Mouse (Mus musculus) ES-E14 (cell line): Measurements from ENCODE around the gene Cdk17. TPM values are rescaled to one million over a fixed set of nuclear protein-coding genes. Genes with fewer than 3 reads are reported as not detected.

Experiments used
- DNase-seq: peaks from one replicate; pipeline ENCODE4 v3.0.0-alpha.2; 2013; ENCODE audit warnings: low read depth, low spot score
- H3K27ac ChIP-seq: 2 replicates; pipeline ENCODE4 v1.5.1; 2012; ENCODE audit warnings: low read depth, mild to moderate bottlenecking, low read length, moderate library complexity, mixed read lengths; ENCODE audit not compliant: poor library complexity, insufficient read depth, severe bottlenecking
- H3K36me3 ChIP-seq: 2 replicates; pipeline ENCODE4 v1.6.1; 2012; ENCODE audit warnings: mild to moderate bottlenecking, low read length, moderate library complexity, mixed read lengths; ENCODE audit not compliant: control insufficient read depth, poor library complexity, insufficient read depth, severe bottlenecking
- H3K4me1 ChIP-seq, 2 experiments: fragments of 150-350 bp in 1 of 2; sonication (generic) in 1 of 2; 2 replicates each; pipeline ENCODE4 v1.6.1; 2012; ENCODE audit warnings: low read length in 2 of 2, mild to moderate bottlenecking in 1 of 2, mixed read lengths in 1 of 2; ENCODE audit not compliant: control insufficient read depth in 2 of 2, insufficient read depth in 2 of 2, poor library complexity in 1 of 2
- H3K4me3 ChIP-seq, 2 experiments: fragments of 150-350 bp in 1 of 2; sonication (generic) in 1 of 2; 2 replicates each; pipeline ENCODE4 v1.5.1; 2012; ENCODE audit warnings: low read length in 2 of 2, low read depth in 1 of 2, mild to moderate bottlenecking in 1 of 2, mixed read lengths in 1 of 2; ENCODE audit not compliant: insufficient read depth in 1 of 2, poor library complexity in 1 of 2, severe bottlenecking in 1 of 2
- H3K9ac ChIP-seq: 2 replicates; pipeline ENCODE4 v1.6.1; 2012; ENCODE audit warnings: low read depth, mild to moderate bottlenecking, low read length, mixed read lengths; ENCODE audit not compliant: poor library complexity, insufficient read depth, severe bottlenecking
- H3K9me3 ChIP-seq: fragments of 150-350 bp; sonication (generic); 2 replicates; pipeline ENCODE4 v1.6.1; 2012; ENCODE audit warnings: low read depth, mild to moderate bottlenecking, low read length; ENCODE audit not compliant: control insufficient read depth, insufficient read depth
- CHD2 ChIP-seq: IDR thresholded peaks from 2 replicates; pipeline ENCODE4 v1.6.1; 2014; ENCODE audit warnings: mild to moderate bottlenecking, low read depth, low read length, inconsistent platforms
- HCFC1 ChIP-seq: IDR thresholded peaks from 2 replicates; pipeline ENCODE4 v1.6.1; 2012; ENCODE audit warnings: low read length, inconsistent platforms, borderline replicate concordance; ENCODE audit not compliant: insufficient read depth
- MAFK ChIP-seq: IDR thresholded peaks from 2 replicates; pipeline ENCODE4 v1.6.1; 2014; ENCODE audit warnings: mild to moderate bottlenecking, low read depth, low read length, inconsistent platforms; ENCODE audit not compliant: insufficient read depth
- ZC3H11A ChIP-seq: IDR thresholded peaks from 2 replicates; pipeline ENCODE4 v1.6.1; 2012; ENCODE audit warnings: low read depth, mild to moderate bottlenecking, inconsistent platforms, low read length, borderline replicate concordance
- ZNF384 ChIP-seq: IDR thresholded peaks from 2 replicates; pipeline ENCODE4 v1.6.1; 2012; ENCODE audit warnings: low read depth, low read length, inconsistent platforms
- in situ Hi-C, 2 experiments: fragments of 600-800 bp; cut with MboI; formaldehyde crosslinking; loops; one replicate each; pipeline ENCODE4 v1.15.1; 2025; ENCODE audit warnings: low sequenced_read_pairs in 2 of 2, inconsistent platforms in 1 of 2; ENCODE audit not compliant: unreplicated experiment in 2 of 2
- total RNA-seq: library from RNA; depleted of rRNA; stranded (reverse); fragments of 300-350 nt; gene quantifications from 2 replicates; pipeline ENCODE4 v1.2.3, GENCODE M21; 2012

Gene Cdk17
- total RNA-seq, 1 experiment, result 28.0 TPM

DNA sequence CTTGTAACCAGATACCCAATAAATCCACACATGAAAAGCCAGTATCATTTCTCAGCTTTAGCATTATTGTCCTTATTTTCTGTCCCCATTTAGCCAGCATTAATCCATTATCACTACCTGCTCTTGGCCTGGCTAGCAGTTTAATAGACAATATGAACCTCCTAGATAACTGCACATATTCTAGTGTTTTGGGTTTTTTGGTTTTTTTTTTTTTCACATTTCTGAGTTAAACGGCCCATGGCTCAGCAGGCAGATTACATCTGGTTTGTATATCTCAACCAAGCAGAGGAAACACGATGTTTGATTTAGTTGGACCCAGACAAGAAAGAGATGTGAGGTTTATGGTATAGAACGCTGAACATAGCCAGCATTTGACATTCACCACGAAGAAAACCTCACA, 109.1 kb downstream of the Cdk17 start:
- TF ChIP-seq ZC3H11A, result no peak
- TF ChIP-seq ZNF384, result no peak
- TF ChIP-seq CHD2, result no peak
- no peak for TF ChIP-seq MAFK
- no peak for TF ChIP-seq HCFC1
- in situ Hi-C loops, result no loop called here
- no peak for DNase-seq
- Histone ChIP-seq H3K9ac (no peak overlapping the region), H3K27ac (no peak overlapping the region), H3K4me1 (peaks cover 0 to 5% of the 10 kb centered on the region in 2 experiments; a peak in 2 of 4 replicates), H3K4me3 (no peak overlapping the region), H3K36me3 (no peaks in the 10 kb centered on the region), H3K9me3 (no peaks in the 10 kb centered on the region)

GRCm38 (mm10) chr10:93270889-93271460, 110.3 kb downstream of the Cdk17 start:
- Histone ChIP-seq H3K36me3 (no peaks in the 10 kb centered on the region), H3K9me3 (no peaks in the 10 kb centered on the region), H3K4me1 (peaks cover 0 to 9% of the 10 kb centered on the region in 2 experiments; a peak in 2 of 4 replicates), H3K9ac (no peak overlapping the region), H3K4me3 (no peak overlapping the region), H3K27ac (no peak overlapping the region)
- DNase-seq, result no peak
- in situ Hi-C loops, result no loop called here
- no peak for TF ChIP-seq ZC3H11A

- no peak overlapping the region for H3K27ac ChIP-seq
- H3K9me3 ChIP-seq, result no peaks in the 10 kb centered on the region
- no peak for DNase-seq
- H3K4me1 ChIP-seq, result peaks cover 0 to 14% of the 10 kb centered on the region in 2 experiments; a peak in 2 of 4 replicates
- no peak overlapping the region for H3K4me3 ChIP-seq
- TF ChIP-seq CHD2 (no peak), MAFK (no peak), ZNF384 (no peak), ZC3H11A (no peak), HCFC1 (no peak)
- H3K9ac ChIP-seq, result no peak overlapping the region
- H3K36me3 ChIP-seq, result no peaks in the 10 kb centered on the region
- in situ Hi-C loops, result no loop called here
Observed at GRCm38 (mm10) chr10:93271831-93272230, 111.2 kb downstream of the Cdk17 start.

- peak overlapping the region in 1 of 2 experiments; percentile 36; a peak in 1 of 4 replicates for H3K4me3 ChIP-seq
- H3K27ac ChIP-seq, result no peak overlapping the region
- peaks cover 0 to 16% of the 10 kb centered on the region in 2 experiments; a peak in 2 of 4 replicates for H3K4me1 ChIP-seq
- H3K9ac ChIP-seq, result no peak overlapping the region
- DNase-seq, result no peak
- TF ChIP-seq ZC3H11A, result no peak
- no peak for TF ChIP-seq ZNF384
- no peak for TF ChIP-seq HCFC1
- no peak for TF ChIP-seq CHD2
- TF ChIP-seq MAFK, result no peak
- no peaks in the 10 kb centered on the region for H3K9me3 ChIP-seq
- no peaks in the 10 kb centered on the region for H3K36me3 ChIP-seq
- in situ Hi-C loops, result no loop called here
Observed at GRCm38 (mm10) chr10:93272986-93273982, 112.6 kb downstream of the Cdk17 start.
